Mouse (Mus musculus): Measurements from ENCODE around the gene Kcnip1.

- TF ChIP-seq CTCF (IDR thresholded peaks at IDR 0.05; ENCODE audit: low read depth) (no peak), EP300 (optimal IDR thresholded peaks at IDR 0.05) (no peak)
These were observed 53.4 kb downstream of the Kcnip1 start for GRCm38 (mm10) chr11:33939456-33940113.

Data from stomach, postnatal 0 days (tissue).